Mouse (Mus musculus): ENCODE results near the gene Pnisr.

Pnisr gene

DNA sequence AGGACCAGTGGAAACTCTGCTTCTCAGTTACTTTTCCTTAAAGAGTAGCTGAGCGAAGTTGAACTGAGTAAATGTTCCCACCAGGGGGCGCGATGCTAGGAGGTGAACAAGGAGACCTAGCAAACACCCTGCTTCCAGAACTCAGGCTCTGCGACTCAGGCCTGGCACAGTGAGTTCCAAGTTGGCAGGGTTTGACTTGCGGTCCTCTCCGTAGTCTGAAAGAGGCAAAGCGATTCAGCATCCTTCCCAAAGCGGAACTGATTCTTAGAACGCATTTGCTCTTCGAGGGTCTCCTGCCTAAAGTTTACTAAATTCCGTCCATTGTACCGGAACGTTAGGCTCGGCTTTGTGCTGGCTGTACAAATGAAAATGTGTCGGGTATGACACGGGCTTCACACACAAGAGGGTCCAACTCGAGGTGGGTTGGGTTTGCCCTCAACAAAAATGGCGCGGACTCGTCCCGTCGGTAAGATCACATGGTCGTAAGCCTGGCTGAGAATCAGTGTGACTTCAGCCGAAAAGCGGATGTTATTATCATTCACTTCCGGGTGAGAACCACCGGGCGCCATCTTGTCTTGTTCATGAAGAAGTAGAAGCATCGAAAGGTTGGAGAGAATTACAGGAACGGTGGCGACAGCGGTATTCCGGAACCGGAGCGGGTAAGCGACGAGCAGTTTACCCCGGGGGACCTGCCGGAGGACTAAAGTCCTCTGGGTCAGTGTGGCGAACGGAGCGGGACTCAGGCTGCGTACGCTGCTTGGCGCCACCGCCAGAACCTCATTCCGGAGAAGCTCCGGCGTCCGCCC, at the start of gene Pnisr:
Pnisr (plus strand) TSS at position 103 of the 806 bp plus-strand sequence.
- peak; percentile 93 to 95 for DNase-seq (ENCODE audit: low spot score in 2 of 2)

DNA sequence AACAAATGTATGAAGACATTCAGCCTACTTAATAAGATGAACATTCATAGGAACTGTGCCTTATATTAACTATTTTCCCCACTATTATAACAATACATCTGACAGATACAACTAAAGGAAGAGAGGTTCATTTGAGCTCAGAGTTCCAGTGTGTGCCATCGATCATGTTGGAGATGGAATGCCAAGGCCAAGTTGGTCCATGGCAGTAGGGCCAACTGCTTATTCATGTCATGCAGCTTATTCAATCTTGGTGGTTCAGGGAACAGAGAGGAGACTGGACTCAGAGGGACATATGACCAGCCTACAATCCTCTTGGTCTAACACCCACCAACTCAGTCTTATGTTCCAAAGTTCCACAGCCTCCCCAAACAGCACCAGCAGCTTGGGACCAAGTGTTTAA, 46.4 kb upstream of the Pnisr start:
- no peak for DNase-seq (ENCODE audit: low spot score in 2 of 2)

DNA sequence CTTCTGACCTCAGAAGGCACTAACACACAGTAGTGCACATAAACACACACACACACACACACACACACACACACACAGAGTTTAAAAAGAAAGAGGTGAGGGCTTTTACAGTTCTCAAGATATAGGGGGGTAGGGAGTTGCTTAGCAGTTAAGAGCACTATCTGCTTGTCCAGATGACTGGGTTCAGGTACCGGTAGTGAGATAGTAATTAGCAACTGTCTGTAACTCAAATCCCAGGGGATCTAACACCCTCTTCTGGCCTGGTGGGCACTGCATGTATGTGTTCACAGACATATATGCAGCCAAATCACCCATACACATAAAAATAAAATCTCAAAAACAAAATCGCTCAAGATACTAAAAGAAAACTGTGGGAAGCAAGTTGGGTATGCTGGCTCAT, 45.8 kb upstream of the Pnisr start:
- no peak for DNase-seq (ENCODE audit: low spot score in 2 of 2)

DNA sequence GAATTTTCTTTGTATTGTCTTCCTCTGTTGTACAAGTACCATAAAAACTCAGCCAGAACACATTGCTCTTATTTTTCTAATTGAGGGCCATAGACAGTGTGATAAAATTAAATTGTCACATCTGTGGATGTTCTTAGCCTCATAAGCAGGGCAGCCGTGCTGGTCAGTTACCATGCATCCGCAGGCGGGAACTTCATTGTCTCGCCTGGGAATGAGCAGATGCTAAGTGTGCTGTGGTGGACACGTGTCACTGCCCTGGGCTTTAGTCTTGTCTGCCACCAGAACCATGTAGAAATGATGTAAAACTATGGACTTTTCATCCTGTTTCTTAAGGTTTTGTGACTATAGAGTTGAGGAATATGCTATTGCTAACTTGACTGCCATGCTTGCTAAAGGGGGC, 40.2 kb upstream of the Pnisr start:
- DNase-seq (ENCODE audit: low spot score in 2 of 2), result no peak

DNA sequence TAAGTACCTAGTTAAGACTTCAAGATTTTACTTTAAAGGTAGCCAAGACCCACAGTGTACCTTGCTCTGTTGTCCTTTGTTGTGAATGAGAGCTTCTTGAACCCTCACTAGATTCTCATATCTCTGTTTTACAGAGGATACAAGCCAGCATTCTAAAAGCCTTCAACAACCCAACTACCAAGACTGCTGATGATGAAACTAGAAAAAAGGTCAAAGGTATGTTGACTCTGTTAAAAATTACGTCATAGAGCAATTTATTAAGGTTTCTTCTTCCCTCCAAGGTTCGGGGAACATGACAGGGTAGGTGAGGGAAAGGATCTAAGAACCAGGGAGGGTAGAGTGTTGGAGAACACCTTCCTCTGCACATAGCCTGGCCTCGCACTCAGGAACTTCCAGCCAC, 36.8 kb upstream of the Pnisr start:
- no peak for DNase-seq (ENCODE audit: low spot score in 2 of 2)

DNA sequence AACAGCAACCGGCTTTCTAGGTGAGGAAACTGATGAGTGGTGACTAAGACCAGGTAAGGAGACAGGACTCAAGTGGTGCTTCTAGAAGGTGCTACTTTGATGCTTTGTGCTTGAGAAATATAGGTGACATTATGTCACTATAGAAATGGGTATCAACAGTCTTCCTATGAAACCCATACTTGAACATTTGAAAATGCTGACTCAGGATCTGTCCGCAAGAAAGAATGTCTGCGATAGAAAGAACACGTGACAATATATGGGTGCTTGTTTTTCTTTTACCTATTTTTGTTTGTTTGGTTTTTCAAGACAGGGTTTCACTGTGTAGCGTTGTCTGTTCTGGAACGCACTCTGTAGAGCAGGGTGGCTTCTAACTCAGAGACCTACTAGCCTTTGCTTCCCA, 34.7 kb upstream of the Pnisr start:
- no peak for DNase-seq (ENCODE audit: low spot score in 2 of 2)

DNA sequence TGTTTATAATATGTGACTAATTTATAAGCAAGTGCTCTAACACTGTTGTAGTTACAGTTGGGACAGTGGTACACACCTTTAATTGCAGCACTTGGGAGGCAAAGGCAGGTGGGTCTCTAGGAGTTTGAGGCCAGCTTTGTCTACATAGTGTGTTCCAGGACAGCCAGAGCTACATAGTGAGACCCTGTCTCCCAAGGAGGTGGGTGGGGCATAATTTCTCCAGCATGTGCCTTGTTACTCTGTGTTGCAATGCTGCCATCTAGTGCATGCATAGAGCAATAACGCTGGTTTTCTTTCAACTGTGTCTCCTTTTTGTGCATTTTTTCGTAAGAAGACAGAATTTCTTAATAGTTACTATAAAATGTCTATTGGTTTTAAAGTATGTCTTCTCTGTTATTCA, 33.4 kb upstream of the Pnisr start:
- DNase-seq (ENCODE audit: low spot score in 2 of 2), result peak; percentile 14 to 23

DNA sequence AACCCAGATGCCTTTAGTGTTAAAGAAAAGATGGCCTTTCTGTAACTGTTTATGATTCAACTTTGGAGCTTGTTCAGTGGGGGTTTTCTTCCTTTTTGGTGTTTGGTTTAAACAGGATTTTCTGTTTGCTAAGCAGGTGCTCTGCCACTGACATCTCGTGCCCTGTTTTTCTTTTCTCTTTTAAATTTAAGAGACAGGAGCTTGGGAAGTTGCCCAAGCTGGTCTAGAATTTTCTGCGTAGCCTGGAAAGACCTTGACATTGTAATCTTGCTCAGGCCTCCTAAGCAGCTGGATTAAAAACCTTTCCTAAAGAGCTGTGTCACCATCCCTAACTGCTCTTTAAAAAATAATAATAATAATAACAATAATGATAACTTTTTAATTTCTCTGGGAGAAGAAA, 20.8 kb upstream of the Pnisr start:
- no peak for DNase-seq (ENCODE audit: low spot score in 2 of 2)

DNA sequence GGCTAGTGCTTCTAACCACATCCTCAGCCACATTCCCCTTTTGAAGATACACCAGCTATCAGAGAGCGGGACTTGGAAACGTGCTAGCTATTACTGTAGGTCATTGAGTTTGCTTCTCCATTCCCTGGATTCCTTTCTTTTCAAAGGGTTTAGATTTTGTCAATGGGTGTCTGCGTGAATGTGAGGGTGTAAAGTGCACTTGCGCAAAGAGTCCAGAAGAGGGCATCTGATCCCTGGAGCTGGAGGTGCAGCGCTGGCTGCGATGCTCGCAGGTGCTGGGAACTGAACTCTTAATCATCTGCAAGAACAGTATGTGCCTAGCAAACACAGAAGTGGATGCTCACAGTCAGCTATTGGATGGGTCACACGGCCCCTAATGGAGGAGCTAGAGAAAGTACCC, 14.5 kb upstream of the Pnisr start:
- no peak for DNase-seq (ENCODE audit: low spot score in 2 of 2)

DNA sequence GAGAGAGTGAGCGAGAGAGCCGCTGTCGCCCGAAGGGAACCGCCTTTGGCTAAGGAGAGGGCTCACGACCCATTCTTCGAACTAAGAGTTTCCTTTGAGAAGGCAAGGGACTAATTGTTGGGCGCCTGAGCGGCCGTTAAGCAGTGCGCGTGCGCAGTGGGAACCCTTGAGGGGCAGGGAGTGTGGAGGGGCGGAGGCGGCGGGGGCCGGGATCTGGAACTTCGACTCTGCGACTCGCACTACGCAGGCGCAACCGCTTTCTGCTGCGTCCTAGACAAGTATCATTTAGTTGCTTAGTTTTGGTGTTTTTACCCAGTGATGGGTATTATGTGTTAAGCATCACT, 876 bp downstream of the Pnisr start:
- peak; percentile 68 to 84 for DNase-seq (ENCODE audit: low spot score in 2 of 2)

GRCm38 (mm10) chr4:21857481-21857880, 10.1 kb downstream of the Pnisr start:
- no peak for DNase-seq (ENCODE audit: low spot score in 2 of 2)

DNA sequence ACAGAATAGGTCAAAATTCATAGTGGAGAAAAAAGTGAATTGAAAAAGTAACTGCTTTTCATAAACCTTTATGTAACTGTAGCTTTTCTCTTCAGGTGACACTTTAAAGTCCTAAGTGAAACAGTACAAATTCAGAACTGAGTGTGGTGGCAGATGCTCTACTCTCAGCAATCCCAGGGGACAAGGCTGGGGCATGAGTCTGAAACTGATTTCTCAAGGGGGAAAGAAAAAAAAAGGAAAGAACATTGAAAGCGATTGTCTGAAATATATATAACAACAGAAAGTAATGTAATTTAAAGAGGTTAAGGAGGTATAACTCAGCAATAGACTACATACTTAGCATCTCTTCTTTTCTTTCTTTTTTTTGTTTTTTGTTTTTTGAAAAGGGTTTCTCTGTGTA, 17.8 kb downstream of the Pnisr start:
- DNase-seq (ENCODE audit: low spot score in 2 of 2), result no peak

- DNase-seq (ENCODE audit: low spot score in 2 of 2), result no peak
These were observed 31.4 kb downstream of the Pnisr start for GRCm38 (mm10) chr4:21878776-21879175.

DNA sequence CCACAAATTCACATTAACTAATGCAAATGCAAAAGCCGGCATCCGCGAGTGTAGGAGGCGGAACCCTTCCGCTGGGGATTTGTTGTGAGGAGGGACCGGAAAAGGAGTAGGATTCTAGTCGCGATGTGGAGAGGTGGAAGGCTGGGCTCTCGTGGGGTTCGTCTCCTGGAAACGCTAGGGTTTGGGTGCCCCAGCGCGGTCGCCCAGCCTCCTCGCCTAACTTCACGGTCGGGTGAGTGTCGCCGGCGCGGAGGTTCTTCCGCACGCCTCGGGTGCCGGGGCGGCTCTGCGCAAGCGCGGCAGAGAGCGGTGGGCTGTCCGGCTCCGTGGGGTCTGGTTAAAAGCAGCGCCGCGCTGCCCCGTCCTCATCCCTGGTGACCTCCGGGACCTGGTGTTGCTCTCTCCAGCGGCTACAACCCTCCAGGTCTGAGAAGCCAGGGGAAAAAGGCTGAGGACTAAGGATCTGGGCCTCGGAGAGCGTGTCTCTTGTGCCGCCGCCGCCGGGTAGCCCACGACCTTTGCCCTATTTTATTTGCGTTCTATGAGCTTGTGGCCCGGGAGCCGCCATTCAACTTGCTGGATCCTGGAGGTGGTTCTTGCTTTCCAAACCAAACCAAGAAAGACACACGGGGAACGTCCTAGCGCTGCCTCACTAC, 32.3 kb downstream of the Pnisr start, which contains the start of gene Coq3:
Coq3 (plus strand) TSS at position 109 of the 656 bp plus-strand sequence.
- DNase-seq (ENCODE audit: low spot score in 2 of 2), result peak; percentile 81 to 84

GRCm38 (mm10) chr4:21882806-21883205, 35.4 kb downstream of the Pnisr start:
- DNase-seq (ENCODE audit: low spot score in 2 of 2), result no peak

DNA sequence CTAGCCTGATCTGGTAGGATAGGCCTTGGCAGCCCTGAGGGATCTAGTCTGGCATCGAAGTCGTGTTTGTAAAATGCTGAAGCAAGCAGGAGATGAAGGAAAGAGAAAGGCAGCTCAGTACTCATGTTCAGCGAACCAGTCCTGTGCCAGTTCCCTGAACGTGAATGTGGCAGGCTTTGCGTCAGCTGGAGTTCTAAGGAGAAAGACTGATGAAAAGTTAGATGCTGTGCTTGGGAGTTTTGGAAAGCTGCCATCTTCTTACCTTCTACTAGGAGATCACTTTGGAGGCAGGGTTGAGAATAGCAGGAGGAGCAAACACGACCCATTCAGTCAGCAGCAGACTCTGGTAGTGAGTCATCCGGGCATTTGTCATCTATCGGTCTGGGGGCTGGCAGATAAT, 38.4 kb downstream of the Pnisr start:
- DNase-seq (ENCODE audit: low spot score in 2 of 2), result no peak
